Mouse (Mus musculus) kidney, adult 2 months (tissue): ENCODE measurements around the gene Pml. TPM values are rescaled to one million over a fixed set of nuclear protein-coding genes. Genes with fewer than 3 reads are reported as not detected.

Experiments
- DNase-seq: peaks from one replicate; pipeline ENCODE4 v3.0.0; 2021
- H3K27ac ChIP-seq: fragments of 200-500 bp; 2 replicates; pipeline ENCODE4 v1.5.1; 2012; ENCODE audit warnings: low read depth, low read length, control low read depth, inconsistent platforms; ENCODE audit not compliant: insufficient read depth
- H3K27me3 ChIP-seq: fragments of 200-500 bp; replicated peaks from 2 replicates; pipeline ENCODE4 v1.6.1; 2012; ENCODE audit warnings: mild to moderate bottlenecking, moderate library complexity, low read length, inconsistent platforms; ENCODE audit not compliant: control insufficient read depth, insufficient read depth
- H3K36me3 ChIP-seq: fragments of 200-500 bp; 2 replicates; pipeline ENCODE4 v1.6.1; 2012; ENCODE audit warnings: mild to moderate bottlenecking, moderate library complexity, low read length, inconsistent platforms; ENCODE audit not compliant: control insufficient read depth, insufficient read depth
- H3K4me1 ChIP-seq: fragments of 200-500 bp; 2 replicates; pipeline ENCODE4 v1.6.1; 2011; ENCODE audit warnings: low read length; ENCODE audit not compliant: control insufficient read depth, insufficient read depth
- H3K4me3 ChIP-seq: fragments of 200-500 bp; 2 replicates; pipeline ENCODE4 v1.5.1; 2011; ENCODE audit warnings: mild to moderate bottlenecking, low read depth, low read length, control low read depth; ENCODE audit not compliant: insufficient read depth
- CTCF ChIP-seq: fragments of 200-500 bp; conservative IDR thresholded peaks from 2 replicates; pipeline ENCODE4 v1.5.1; 2011; ENCODE audit warnings: low read depth, mild to moderate bottlenecking, control low read depth, low read length, moderate library complexity, mixed read lengths; ENCODE audit not compliant: insufficient read depth, insufficient read length
- POLR2A ChIP-seq: fragments of 200-500 bp; IDR thresholded peaks from one replicate; pipeline ENCODE4 v1.6.1; 2011; ENCODE audit warnings: low read depth, low read length, control low read depth
- WGBS: fragments of 180-500 bp; shearing (Covaris S2); methylation state at CpG from one replicate; pipeline ENCODE4 v1.1.7; 2018; 5-methylcytosine and 5-hydroxymethylcytosine counted together
- polyA plus RNA-seq: library from polyadenylated mRNA; depleted of rRNA; stranded (reverse); fragments of >200 nt; gene quantifications from 2 replicates; pipeline ENCODE4 v1.2.3, GENCODE M21; 2012; rRNA removed

The Pml gene
- 27.0 and 27.6 TPM in 2 replicates for polyA plus RNA-seq

- Histone ChIP-seq H3K36me3 (no peaks in the 10 kb centered on the region), H3K27me3 (no peaks in the 10 kb centered on the region), H3K4me3 (peak within 1 kb of the TSS; percentile 91), H3K27ac (peak within 1 kb of the TSS; percentile 96), H3K4me1 (peaks cover 9% of the 10 kb centered on the region; the same call in 1 of the 2 replicates)
- peak; percentile 19 for TF ChIP-seq POLR2A
- 0 out of 2 replicates have a peak, but pooled peaks have one; percentile 1 for TF ChIP-seq CTCF
- under 1% methylated on average over 16 of the region's 16 CpGs for WGBS
- peak; percentile 90 for DNase-seq
These were observed at the start of gene Pml for GRCm38 (mm10) chr9:58249592-58250192. Gene Pml (minus strand): TSS chr9:58249786.

DNA sequence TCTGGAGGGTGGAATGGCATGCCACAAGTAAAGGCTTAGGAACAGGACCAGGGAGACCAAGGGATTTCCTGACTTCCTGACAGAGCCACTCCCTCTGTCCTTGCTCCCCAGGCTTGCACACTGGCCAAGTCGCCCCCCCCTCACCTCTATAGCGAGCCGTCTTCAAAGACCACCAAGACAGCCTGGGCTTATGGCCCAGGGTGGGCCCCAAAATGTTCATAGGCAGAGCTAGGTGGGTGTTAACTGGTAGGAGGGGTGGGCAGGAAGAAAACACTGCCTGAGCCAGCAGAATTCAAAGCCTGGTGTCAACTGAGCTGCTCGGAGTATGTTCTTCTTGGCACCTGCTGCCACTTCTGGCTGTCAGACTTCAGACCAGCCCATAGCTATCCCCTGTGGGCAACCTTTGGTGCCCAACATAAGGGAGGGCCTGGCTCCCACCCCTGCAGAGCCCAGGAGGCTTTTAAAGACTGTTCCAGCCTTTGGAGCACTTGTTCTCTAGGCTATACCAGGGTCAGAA lies 48.4 kb upstream of the Pml start:
- Histone ChIP-seq H3K27ac (no peak overlapping the region), H3K4me1 (no peaks in the 10 kb centered on the region), H3K27me3 (no peaks in the 10 kb centered on the region), H3K4me3 (no peak overlapping the region), H3K36me3 (no peaks in the 10 kb centered on the region)
- DNase-seq = no peak
- WGBS = 49% methylated on average over 4 of the region's 4 CpGs
- TF ChIP-seq CTCF (no peak), POLR2A (no peak)

GRCm38 (mm10) chr9:58297065-58297464 lies 47.5 kb upstream of the Pml start:
- H3K4me3 ChIP-seq = no peak overlapping the region
- no peaks in the 10 kb centered on the region for H3K4me1 ChIP-seq
- DNase-seq = no peak
- WGBS = 90% methylated on average over 6 of the region's 6 CpGs
- TF ChIP-seq POLR2A = no peak
- TF ChIP-seq CTCF = no peak
- H3K27me3 ChIP-seq = no peaks in the 10 kb centered on the region
- no peak overlapping the region for H3K27ac ChIP-seq
- no peaks in the 10 kb centered on the region for H3K36me3 ChIP-seq

GRCm38 (mm10) chr9:58295766-58296361 lies 46.3 kb upstream of the Pml start:
- Histone ChIP-seq H3K4me3 (no peak overlapping the region), H3K4me1 (no peaks in the 10 kb centered on the region), H3K36me3 (no peaks in the 10 kb centered on the region), H3K27me3 (no peaks in the 10 kb centered on the region), H3K27ac (no peak overlapping the region)
- TF ChIP-seq POLR2A (no peak), CTCF (no peak)
- WGBS = 55% methylated on average over 9 of the region's 9 CpGs
- DNase-seq = peak; percentile 63

DNA sequence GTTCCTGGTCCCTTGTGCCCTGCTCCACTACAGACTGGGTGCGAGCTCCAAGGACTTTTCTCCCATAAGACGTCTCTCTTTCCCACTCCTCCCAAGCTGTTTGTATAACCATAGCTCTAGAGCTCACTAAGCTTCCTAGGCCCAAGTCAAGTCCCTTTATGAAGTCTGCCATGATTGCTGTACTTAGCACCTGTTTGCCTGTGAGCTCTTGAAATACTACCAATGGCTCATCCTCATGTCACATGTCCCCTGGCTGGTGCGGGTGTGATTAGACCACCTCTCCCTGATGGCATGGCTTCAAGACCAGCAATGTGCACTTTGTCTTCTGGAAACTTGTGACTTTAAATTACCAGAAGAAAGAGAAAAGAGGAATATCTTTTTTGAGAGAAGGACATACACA lies 45.8 kb upstream of the Pml start:
- WGBS = 81% methylated on average over 3 of the region's 3 CpGs
- H3K4me1 ChIP-seq = no peaks in the 10 kb centered on the region
- H3K27ac ChIP-seq = peak overlapping the region; percentile 34; the same call in 1 of the 2 replicates

DNA sequence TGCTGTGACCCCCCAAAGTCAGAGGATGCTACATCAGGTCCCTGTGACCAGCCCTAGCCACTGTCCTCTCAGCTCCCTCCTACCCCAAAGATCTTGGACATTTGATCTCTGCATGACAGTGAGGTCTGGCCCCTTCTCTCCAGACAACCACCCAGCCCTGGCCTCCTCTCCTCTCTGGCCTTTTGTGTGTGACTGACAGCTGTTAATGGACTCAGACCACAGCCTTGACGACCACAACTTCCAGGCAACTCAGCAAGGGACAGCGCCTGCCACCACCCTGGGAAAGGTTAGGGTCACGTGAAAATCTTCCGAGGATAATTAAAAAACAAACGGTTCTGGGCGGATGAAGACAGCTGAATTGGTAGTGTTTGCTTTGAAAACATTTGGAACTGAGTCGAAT lies 44.9 kb upstream of the Pml start:
- 57% methylated on average over 7 of the region's 7 CpGs for WGBS
- no peak for DNase-seq

More for the DNA sequence above, 45.8 kb upstream of the Pml start:
- TF ChIP-seq CTCF = no peak
- TF ChIP-seq POLR2A = no peak
- Histone ChIP-seq H3K36me3 (no peaks in the 10 kb centered on the region), H3K4me3 (no peak overlapping the region), H3K27me3 (no peaks in the 10 kb centered on the region)
- DNase-seq = no peak

DNA sequence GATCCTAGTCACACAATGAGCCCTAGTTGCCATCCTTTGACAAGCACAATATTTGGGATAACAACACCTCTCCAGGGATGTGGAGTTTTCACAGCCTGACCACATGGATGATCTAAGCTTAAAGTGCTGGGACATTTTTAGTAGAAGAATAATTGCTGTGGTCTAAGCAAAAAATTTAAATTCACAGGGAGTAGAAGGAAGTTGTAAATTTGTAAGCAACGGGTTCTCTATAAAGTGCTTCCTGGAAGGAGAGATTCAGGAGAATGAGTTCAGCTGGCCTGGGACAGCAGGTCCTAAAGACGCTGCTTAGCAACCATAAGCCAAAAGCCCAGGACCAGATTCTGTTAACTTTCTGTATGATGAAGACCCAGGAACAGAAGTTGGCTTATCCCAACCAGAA lies 40.3 kb upstream of the Pml start:
- no peak overlapping the region for H3K4me3 ChIP-seq
- DNase-seq = no peak
- 69% methylated on average over 2 of the region's 2 CpGs for WGBS
- H3K27ac ChIP-seq = peak overlapping the region; percentile 67
- TF ChIP-seq POLR2A = no peak
- TF ChIP-seq CTCF = no peak
- no peaks in the 10 kb centered on the region for H3K36me3 ChIP-seq
- no peaks in the 10 kb centered on the region for H3K4me1 ChIP-seq
- no peaks in the 10 kb centered on the region for H3K27me3 ChIP-seq

More for the DNA sequence above, 44.9 kb upstream of the Pml start:
- TF ChIP-seq CTCF = no peak
- no peak for TF ChIP-seq POLR2A
- Histone ChIP-seq H3K4me3 (no peak overlapping the region), H3K36me3 (no peaks in the 10 kb centered on the region), H3K27me3 (no peaks in the 10 kb centered on the region), H3K4me1 (no peaks in the 10 kb centered on the region), H3K27ac (no peak overlapping the region)
